Mouse (Mus musculus) bone marrow macrophage, adult 2 months (primary cell): ENCODE results near the gene Myd88.

Experiments
- CTCF ChIP-seq: IDR thresholded peaks from 2 replicates; pipeline ENCODE4 v1.5.1; 2012; ENCODE audit warnings: low read depth, mild to moderate bottlenecking, low read length, moderate library complexity
- POLR2A ChIP-seq: IDR thresholded peaks from 2 replicates; pipeline ENCODE4 v1.6.1; 2012; ENCODE audit warnings: mild to moderate bottlenecking, low read depth, low read length, borderline replicate concordance

GRCm38 (mm10) chr9:119334324-119334723 is 6.9 kb downstream of the Myd88 start:
- TF ChIP-seq CTCF = no peak
- no peak for TF ChIP-seq POLR2A
